17 mouse cellular contexts compared by ENCODE assay signal in genomic region chr1:88652682-88653081, GRCm38 (mm10). TPM values are rescaled to one million over a fixed set of nuclear protein-coding genes. Genes with fewer than 3 reads are reported as not detected.
DNase-seq lines count a peak whose midpoint lies in the region; ATAC-seq and TF ChIP-seq lines count a peak whose summit lies in the region.
"Had no signal": no experiment of that assay in that cellular context is flagged by ENCODE, and none has a peak within 500 bp of the region (broad histone marks: within the 10 kb centered on the region; RNA-seq: fewer than 3 reads in every experiment).

No protein-coding gene starts in this region.

- H3K36me3 ChIP-seq in liver, embryonic 12.5 days: no peaks in the 10 kb centered on the region
- H3K36me3 ChIP-seq in hindbrain, embryonic 10.5 days: no peaks in the 10 kb centered on the region
- H3K36me3 ChIP-seq: limb, embryonic 12.5 days; midbrain, embryonic 12.5 days; neural tube, embryonic 15.5 days had no signal

- no peak overlapping the region for H3K9ac ChIP-seq in liver, embryonic 12.5 days
- H3K9ac ChIP-seq: limb, embryonic 12.5 days; midbrain, embryonic 12.5 days; neural tube, embryonic 15.5 days had no signal

- no peak overlapping the region for H3K27ac ChIP-seq in liver, embryonic 12.5 days
- H3K27ac ChIP-seq in embryonic fibroblast, embryonic 13.5 days (ENCODE audit: insufficient read depth, low read length): 0 out of 2 replicates have a peak overlapping the region, but pooled peaks have one; percentile 9
- H3K27ac ChIP-seq in hindbrain, embryonic 10.5 days: no peak overlapping the region
- H3K27ac ChIP-seq: limb, embryonic 12.5 days; midbrain, embryonic 12.5 days; neural tube, embryonic 15.5 days; stomach, postnatal 0 days had no signal

- H3K27me3 ChIP-seq in liver, embryonic 12.5 days (replicated peaks): no peaks in the 10 kb centered on the region
- no peaks in the 10 kb centered on the region for H3K27me3 ChIP-seq in hindbrain, embryonic 10.5 days (ENCODE audit: insufficient read depth, poor library complexity, severe bottlenecking)
- H3K27me3 ChIP-seq: limb, embryonic 12.5 days; midbrain, embryonic 12.5 days; neural tube, embryonic 15.5 days had no signal

- H3K4me3 ChIP-seq in liver, embryonic 12.5 days: no peak overlapping the region
- H3K4me3 ChIP-seq in embryonic fibroblast, embryonic 13.5 days (ENCODE audit: insufficient read depth, low read length): no peak overlapping the region
- no peak overlapping the region for H3K4me3 ChIP-seq in hindbrain, embryonic 10.5 days
- H3K4me3 ChIP-seq: limb, embryonic 12.5 days; midbrain, embryonic 12.5 days; myocyte; neural tube, embryonic 15.5 days had no signal

- ATAC-seq in CD4-positive, CD25-positive, alpha-beta regulatory T cell, adult 4 months: no peak
- no peak for ATAC-seq in liver, embryonic 12.5 days

- TF ChIP-seq CTCF in embryonic fibroblast, embryonic 13.5 days (IDR thresholded peaks at IDR 0.05; ENCODE audit: borderline replicate concordance, insufficient read depth, low read length): no peak

- DNase-seq in CD4-positive, CD25-positive, alpha-beta regulatory T cell, adult 2 months (ENCODE audit: low read depth, low spot score): peak; percentile 11
- peak; percentile 16 for DNase-seq in liver
- DNase-seq in naive thymus-derived CD4-positive, alpha-beta T cell, adult 2 months (ENCODE audit: low read depth): peak; percentile 39
- DNase-seq in hindbrain, embryonic 10.5 days (ENCODE audit: low spot score): no peak
- no peak for DNase-seq in adrenal gland, postnatal 36 days
- DNase-seq: cerebellum, postnatal 10 days; kidney, adult 18-20 months; kidney, postnatal 25 days; lung, postnatal 14 days had no signal

- no peak for TF ChIP-seq POLR2A in embryonic fibroblast, embryonic 13.5 days (IDR thresholded peaks at IDR 0.05; ENCODE audit: low read depth, low read length)

- peaks cover 7% of the 10 kb centered on the region; the same call in 1 of the 2 replicates for H3K4me1 ChIP-seq in liver, embryonic 12.5 days
- H3K4me1 ChIP-seq in embryonic fibroblast, embryonic 13.5 days (ENCODE audit: control insufficient read depth, insufficient read depth, low read length): no peaks in the 10 kb centered on the region
- H3K4me1 ChIP-seq in hindbrain, embryonic 10.5 days (replicated peaks): no peaks in the 10 kb centered on the region
- H3K4me1 ChIP-seq: limb, embryonic 12.5 days; midbrain, embryonic 12.5 days; neural tube, embryonic 15.5 days had no signal

- H3K9me3 ChIP-seq in liver, embryonic 12.5 days (replicated peaks): no peaks in the 10 kb centered on the region
- H3K9me3 ChIP-seq in hindbrain, embryonic 10.5 days: no peaks in the 10 kb centered on the region
- H3K9me3 ChIP-seq: limb, embryonic 12.5 days; midbrain, embryonic 12.5 days; neural tube, embryonic 15.5 days had no signal

- 69% methylated on average over 8 of the region's 8 CpGs for WGBS in liver, embryonic 12.5 days (ENCODE audit: insufficient replicate concordance)
- 92% methylated on average over 8 of the region's 8 CpGs for WGBS in hindbrain, embryonic 10.5 days

- H3K4me2 ChIP-seq in liver, embryonic 12.5 days: no peak overlapping the region
- H3K4me2 ChIP-seq: limb, embryonic 12.5 days; midbrain, embryonic 12.5 days; neural tube, embryonic 15.5 days had no signal

RNA-seq across cellular contexts. Expression of gene Arl4c, which starts 49.3 kb away (rescaled TPM):
- polyA plus RNA-seq in CD4-positive, CD25-positive, alpha-beta regulatory T cell, adult 4 months (2017; shearing (Covaris generic)): 10 to 100 TPM; 16.0 to 19.4 TPM
- 1.8 and 2.3 TPM in 2 replicates for polyA plus RNA-seq in liver, embryonic 12.5 days (2016; fragmentation: Nextera tagmentation; extraction: Ambion mirVana)
- 36.4 and 60.3 TPM in 2 replicates for polyA plus RNA-seq in embryonic fibroblast, embryonic 13.5 days (2011; ENCODE audit: insufficient read length, low read depth, missing spikeins)
- 18.5 and 22.2 TPM in 2 replicates for polyA plus RNA-seq in hindbrain, embryonic 10.5 days (2016; fragmentation: Nextera tagmentation; extraction: Ambion mirVana)
- 10 to 100 TPM; 11.2 to 15.2 TPM for total RNA-seq in adrenal gland, postnatal 36 days (2021)

Comparison
In these comparisons a context has a peak if more than half of its experiments do, and no peak if none do; other contexts are left out.
1. DNase-seq: peak in CD4-positive, CD25-positive, alpha-beta regulatory T cell, adult 2 months (single experiment), liver (single experiment) and naive thymus-derived CD4-positive, alpha-beta T cell, adult 2 months (single experiment); none in hindbrain, embryonic 10.5 days (single experiment) and adrenal gland, postnatal 36 days (0 of 2).